Mouse (Mus musculus): ENCODE results near the gene Ifnl3.

Gene Ifnl3

GRCm38 (mm10) chr7:28546649-28547048 lies 24.0 kb downstream of the Ifnl3 start:
- WGBS, result 1% methylated on average over 22 of the region's 22 CpGs

GRCm38 (mm10) chr7:28547154-28547553 lies 24.5 kb downstream of the Ifnl3 start, which contains the start of gene Nccrp1:
Nccrp1 (minus strand) TSS chr7:28547254.
- 6% methylated on average over 4 of the region's 5 CpGs for WGBS

- 68% methylated on average over 7 of the region's 7 CpGs for WGBS
These were observed 25.0 kb downstream of the Ifnl3 start for GRCm38 (mm10) chr7:28547628-28548027.

- 88% methylated on average over 6 of the region's 6 CpGs for WGBS
These were observed 30.4 kb downstream of the Ifnl3 start for GRCm38 (mm10) chr7:28553076-28553475.

GRCm38 (mm10) chr7:28555939-28556535 lies 33.4 kb downstream of the Ifnl3 start:
- 33% methylated on average over 5 of the region's 5 CpGs for WGBS

GRCm38 (mm10) chr7:28557069-28557468 lies 34.4 kb downstream of the Ifnl3 start:
- WGBS, result 71% methylated on average over 5 of the region's 5 CpGs

GRCm38 (mm10) chr7:28557708-28558107 lies 35.1 kb downstream of the Ifnl3 start:
- WGBS, result 86% methylated on average over 6 of the region's 6 CpGs

- 48% methylated on average over 4 of the region's 4 CpGs for WGBS
These were observed 35.9 kb downstream of the Ifnl3 start for GRCm38 (mm10) chr7:28558486-28558885.

GRCm38 (mm10) chr7:28560856-28561255 lies 38.2 kb downstream of the Ifnl3 start:
- WGBS, result 92% methylated on average over 10 of the region's 10 CpGs

- 85% methylated on average over 11 of the region's 11 CpGs for WGBS
These were observed 39.3 kb downstream of the Ifnl3 start for GRCm38 (mm10) chr7:28561967-28562366.

GRCm38 (mm10) chr7:28562371-28562770 lies 39.7 kb downstream of the Ifnl3 start:
- 78% methylated on average over 13 of the region's 13 CpGs for WGBS

GRCm38 (mm10) chr7:28562951-28563350 lies 40.3 kb downstream of the Ifnl3 start:
- 95% methylated on average over 13 of the region's 13 CpGs for WGBS

GRCm38 (mm10) chr7:28565407-28565806 lies 42.8 kb downstream of the Ifnl3 start:
- WGBS, result 81% methylated on average over 5 of the region's 5 CpGs

- WGBS, result 88% methylated on average over 4 of the region's 4 CpGs
These were observed 44.9 kb downstream of the Ifnl3 start for GRCm38 (mm10) chr7:28567539-28567938.

- WGBS, result 34% methylated on average over 12 of the region's 12 CpGs
These were observed 47.8 kb downstream of the Ifnl3 start for GRCm38 (mm10) chr7:28570291-28570981.

- 38% methylated on average over 5 of the region's 5 CpGs for WGBS
These were observed 48.5 kb downstream of the Ifnl3 start for GRCm38 (mm10) chr7:28570982-28571682.

GRCm38 (mm10) chr7:28572689-28573088 lies 50.1 kb downstream of the Ifnl3 start:
- WGBS, result 90% methylated on average over 5 of the region's 5 CpGs

GRCm38 (mm10) chr7:28573236-28573635 lies 50.6 kb downstream of the Ifnl3 start:
- WGBS, result 95% methylated on average over 3 of the region's 3 CpGs

All from cerebral cortex, adult 2 months (tissue).